Mouse (Mus musculus): Measurements from ENCODE around the gene Cfap54.

Gene Cfap54

DNA sequence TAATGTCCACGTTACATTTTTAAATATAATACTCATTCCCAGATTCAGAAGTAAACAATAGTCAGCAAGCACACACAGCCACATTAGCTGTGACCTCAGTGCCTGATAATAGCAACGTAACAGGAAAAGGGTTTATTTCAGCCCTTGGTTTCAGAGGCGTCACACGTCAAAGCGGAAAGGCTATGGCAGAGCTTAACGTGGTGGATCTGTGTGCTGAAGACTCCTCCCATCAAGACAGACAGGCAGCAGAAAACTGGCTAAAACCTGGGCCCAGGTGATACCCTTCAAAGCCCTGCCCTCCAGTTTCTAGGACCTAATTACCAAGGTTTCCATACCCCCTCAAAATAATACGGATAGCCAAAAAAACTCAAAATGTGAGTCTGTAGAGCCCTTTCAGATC is 16.0 kb upstream of the Cfap54 start:
- DNase-seq (ENCODE audit: low spot score): no peak

DNA sequence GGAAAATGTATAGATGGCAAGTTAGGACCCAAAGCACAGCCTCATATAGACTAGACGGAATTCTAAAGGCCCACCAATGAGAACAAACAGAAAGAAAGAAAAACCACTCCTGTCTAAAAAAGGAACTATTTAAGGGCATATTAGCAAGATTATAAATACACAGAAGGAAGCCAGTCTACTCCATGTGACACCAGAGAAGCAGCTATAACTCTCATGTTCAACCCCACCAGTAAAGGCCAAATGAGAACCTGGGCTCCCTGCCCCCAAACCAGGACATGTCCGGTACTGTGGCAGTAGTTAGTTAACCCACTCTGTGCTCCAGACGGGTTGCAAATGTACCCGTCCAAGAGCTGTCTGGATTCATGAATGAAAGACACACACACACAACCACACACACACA is 14.4 kb upstream of the Cfap54 start:
- no peak for DNase-seq (ENCODE audit: low spot score)

DNA sequence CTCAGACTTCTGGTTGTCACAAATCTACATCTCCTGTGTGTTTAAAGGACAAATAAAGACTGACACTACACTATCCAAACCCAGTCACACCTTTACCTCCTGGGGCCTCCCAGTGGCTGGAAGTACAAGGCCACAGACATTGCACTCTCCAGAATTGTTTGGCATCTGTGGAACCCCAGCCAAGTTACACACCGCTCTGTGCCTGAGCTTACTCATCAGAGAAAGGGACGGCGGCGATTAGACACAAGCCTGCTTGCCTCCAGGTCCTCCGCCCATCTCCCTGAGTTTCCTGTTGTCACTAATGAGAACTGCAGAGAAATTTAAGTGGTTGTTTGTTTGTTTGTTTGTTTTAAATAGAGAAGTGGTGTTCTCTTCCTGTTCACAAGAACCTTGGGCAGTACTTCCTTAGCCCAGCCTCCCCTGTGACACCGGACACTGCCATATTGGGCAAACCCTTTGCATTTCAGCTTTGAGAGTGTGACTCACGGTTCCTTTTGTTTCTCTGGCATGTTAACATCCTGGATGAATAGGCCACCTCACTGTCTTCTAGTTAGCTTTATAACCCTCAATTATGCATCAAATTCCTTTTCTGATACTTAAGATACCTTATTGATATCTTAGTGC is 13.7 kb upstream of the Cfap54 start:
- no peak for DNase-seq (ENCODE audit: low spot score)

DNA sequence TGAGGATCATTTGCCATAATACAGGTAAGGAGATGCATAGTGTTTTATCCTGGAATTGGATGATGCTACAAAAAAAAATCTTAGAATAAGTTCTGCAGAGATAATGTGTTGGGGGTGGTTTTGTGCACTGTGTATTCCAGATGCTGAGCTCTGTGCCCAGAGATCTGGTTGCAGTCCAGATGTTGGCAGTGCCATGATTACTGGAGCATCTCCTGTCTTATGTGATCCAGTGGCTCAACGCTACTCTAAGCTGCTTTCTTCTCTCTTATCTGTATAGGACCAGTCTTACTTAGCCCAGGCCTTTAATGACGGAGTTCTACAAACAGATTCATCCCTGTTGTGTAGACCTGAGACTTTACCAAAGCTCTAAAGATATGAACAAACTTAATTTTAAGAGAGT is 10.5 kb upstream of the Cfap54 start:
- DNase-seq (ENCODE audit: low spot score): no peak

DNA sequence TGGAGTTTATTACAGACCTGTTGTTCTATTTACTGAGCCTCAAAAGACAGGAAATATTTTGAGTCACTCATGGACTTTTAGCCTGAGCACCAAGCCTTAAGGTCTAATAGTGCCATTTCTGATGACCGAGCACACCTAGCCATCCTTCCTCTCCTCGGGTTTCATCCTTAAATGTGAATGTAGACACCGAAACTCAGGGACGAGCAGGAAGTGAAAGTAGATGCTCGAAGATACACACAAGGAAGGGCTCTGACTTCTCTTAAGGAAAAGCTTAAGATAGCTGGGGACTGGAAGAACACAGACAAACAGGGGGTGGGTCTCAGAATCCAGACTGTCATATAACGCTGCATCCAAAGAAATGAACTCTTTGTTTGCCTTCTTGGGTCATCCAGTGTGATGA is 8.8 kb upstream of the Cfap54 start:
- DNase-seq (ENCODE audit: low spot score): no peak

DNA sequence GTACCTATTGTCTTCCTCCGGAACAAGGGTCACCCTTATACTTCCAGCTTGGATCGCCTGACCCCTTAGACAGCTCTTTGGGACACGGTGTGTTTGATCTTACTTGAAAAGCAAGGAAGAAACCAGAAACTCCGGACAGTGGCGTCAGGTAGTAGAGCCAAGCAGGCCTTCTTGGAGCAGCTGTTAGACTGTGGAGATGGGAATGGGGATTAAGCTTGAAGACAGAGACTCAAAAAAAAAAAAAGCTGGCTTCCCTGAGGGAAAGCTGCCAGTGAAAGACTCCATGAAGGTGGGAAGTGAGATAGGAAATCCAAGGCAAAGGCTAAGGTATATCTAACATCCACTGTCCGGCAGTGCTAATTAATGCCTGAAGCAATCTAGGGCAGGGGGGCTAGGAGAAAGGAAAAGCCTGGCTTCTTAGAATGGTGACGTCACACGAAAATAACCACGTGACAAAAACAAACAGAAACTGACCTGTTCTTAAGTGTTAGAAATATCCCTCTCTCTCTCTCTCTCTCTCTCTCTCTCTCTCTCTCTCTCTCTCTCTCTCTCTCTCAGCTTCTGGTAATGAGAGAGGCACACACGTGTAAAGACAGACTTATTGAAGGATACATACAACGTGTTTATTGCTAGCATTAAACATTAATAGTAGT is 7.1 kb upstream of the Cfap54 start:
- DNase-seq (ENCODE audit: low spot score): no peak

DNA sequence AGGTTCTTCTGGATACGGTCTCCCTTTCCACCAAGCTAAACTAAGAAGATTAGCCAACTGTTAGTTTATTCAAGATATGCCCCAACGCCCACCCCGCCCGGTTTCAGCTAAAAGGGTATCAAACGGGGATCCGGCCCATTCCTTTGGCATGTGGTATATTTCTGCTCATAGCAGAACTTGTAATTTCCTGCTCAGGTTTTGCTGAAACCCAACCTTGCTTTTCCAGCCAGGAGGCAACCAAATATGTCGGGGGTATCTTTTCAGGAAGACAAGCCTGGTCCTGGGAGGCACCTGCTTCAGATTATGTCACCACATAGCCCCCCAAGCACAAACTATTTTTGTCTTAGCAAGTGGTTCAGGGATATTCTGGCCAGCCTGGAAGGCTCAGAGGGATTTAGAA is 6.1 kb upstream of the Cfap54 start:
- DNase-seq (ENCODE audit: low spot score): no peak

DNA sequence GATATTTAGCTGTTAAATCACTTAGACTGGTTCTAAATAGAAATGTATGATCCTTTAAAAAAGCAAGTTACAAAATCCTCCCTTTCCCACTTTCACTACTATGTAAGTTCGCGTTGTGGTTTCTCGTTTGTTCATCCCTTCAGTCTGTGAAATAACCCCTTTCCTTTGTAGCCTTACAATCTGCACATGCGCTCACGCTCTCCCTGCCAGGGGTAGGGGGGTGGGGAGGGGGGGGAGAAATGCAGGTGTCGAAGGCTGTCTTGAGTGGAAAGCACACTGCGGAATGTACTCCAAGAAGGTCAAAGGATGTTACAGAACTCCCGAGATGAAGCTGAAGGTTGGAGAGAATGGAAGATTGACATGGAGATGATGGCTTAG is 2.5 kb upstream of the Cfap54 start:
- no peak for DNase-seq (ENCODE audit: low spot score)

DNA sequence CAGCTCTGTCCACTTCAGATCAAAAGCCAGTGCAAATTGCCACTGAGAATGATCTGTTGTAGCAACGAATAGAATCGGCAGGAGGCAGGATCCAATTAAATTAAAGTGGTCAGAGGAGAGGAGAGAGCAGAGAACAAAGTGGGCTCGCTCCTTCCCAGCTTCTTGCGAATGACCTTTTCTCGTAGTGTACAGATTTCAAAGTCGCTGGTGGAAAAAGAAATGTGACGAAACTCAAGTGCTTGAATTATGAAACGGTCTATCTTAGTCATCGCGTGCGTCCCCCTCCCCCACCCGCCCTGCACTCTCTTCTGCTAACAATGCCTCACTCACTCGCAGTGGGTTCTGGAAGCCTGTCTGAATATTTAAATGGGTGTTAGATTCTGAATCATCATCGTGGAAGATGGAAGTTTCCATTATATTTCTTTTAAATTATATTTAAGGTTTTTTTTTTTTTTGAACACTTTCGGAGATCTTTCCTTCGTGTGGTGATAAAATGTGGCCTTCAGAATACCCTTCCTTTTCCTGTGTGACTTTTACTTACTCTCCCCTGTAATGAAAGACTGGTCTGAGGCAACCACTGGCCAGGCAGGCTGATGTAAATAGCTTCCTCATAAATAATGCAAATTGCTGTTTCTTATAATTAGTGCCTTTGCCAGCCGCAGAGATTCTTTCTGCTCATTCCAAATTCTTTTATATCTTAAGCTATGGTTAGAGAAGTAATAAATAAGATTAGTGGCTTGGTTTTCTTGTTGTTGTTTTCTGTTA is 2.0 kb upstream of the Cfap54 start:
- no peak for DNase-seq (ENCODE audit: low spot score)

DNA sequence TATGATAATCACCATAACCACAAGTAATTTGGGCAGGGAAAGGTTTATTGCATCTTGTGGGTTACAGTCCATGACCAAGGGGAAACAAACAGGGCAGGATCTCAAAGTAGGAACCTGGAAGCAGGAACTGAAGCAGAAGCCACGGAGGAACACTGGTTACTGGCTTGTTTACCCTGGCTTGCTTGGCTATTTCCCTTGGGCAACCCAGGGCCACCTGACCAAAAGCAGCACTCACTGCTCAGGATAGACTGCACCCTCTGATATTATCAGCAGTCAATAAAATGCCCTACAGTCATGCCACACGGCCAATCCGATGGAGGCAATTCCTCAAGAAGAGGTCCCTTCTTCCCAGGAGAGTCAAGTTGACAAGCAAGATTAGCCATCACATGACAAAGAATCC is 1.9 kb downstream of the Cfap54 start:
- no peak for DNase-seq (ENCODE audit: low spot score)

DNA sequence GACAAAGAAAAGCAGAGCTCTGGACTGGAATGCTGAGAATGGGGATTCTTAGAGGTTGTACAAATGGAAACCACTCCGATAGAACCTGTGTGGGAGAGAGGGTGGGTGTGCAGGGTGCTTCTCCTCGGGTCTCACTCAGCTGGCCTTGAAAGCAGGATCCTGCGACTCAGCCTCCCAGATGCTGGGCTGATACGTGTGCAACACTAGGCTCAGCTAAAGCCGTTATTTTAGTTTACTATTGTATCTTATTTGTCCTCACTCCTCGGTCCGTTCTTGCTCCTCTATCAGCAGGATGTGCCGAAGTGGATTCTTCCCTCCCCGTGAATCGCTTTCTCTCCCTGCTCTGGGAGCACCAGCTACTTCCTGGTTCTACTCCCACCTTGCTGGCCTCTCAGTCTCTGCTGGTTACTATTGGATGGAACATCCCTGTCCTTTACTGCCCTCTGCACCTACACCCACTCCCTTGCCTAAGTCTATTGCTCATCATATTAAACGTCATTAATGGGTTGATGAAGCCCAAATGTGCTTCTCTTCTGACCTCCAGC is 3.4 kb downstream of the Cfap54 start:
- DNase-seq (ENCODE audit: low spot score): no peak

DNA sequence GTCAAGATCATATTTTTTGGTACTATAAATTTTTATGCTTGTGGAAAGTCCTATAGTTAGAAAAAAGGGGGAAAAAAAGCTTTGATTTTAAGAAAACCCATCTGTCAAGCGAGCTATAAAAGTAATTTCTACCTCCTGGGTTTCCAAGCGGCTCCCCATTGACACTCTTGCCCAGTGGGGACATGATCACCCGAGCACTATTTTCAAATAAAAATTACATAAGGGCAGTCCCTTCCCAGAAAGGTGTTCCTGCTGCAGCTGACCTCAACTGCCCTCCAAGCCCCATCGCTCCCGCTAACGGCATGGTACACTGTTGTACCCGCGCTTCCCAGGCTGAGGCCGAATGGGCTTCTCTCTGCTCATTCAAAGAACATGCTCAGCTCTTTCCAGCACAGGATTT is 5.0 kb downstream of the Cfap54 start:
- DNase-seq (ENCODE audit: low spot score): no peak

DNA sequence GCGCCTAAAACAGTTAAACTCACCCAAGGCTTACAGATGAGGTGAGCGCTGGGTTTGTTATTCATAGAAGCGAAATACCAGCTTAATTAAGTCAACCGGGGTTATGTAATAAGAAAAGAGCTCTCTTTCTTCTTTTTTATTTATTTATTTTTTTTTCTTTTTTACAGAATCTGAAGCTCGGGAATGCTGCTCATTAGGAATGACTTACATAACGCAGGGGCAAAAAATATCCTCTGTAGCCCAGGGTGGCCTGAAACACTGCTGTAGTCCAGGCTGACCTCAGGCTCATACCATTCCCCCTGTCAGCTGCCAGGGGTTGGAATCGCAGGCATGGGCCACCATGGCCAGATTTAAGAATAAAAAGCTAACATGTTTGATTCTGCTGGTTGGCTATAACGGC is 5.6 kb downstream of the Cfap54 start:
- DNase-seq (ENCODE audit: low spot score): no peak

DNA sequence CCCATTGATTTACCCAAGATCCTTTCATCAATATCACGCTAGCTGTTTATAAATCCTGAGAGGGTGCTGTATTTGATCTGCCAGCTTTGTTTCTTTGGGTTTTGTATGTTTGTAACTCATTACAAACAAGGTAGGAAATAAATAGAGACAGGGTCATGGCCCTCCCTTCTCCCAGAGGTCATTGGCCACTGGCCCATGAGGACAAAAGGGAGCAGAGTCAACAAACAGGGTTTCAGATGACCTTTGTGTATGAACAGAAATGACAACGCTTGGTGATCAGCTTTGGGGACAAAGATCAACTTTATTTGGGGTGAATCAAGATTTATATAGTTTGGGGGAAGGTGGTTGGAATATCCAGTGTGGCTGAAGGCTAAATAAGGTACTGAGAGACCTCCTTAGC is 8.6 kb downstream of the Cfap54 start:
- DNase-seq (ENCODE audit: low spot score): no peak

DNA sequence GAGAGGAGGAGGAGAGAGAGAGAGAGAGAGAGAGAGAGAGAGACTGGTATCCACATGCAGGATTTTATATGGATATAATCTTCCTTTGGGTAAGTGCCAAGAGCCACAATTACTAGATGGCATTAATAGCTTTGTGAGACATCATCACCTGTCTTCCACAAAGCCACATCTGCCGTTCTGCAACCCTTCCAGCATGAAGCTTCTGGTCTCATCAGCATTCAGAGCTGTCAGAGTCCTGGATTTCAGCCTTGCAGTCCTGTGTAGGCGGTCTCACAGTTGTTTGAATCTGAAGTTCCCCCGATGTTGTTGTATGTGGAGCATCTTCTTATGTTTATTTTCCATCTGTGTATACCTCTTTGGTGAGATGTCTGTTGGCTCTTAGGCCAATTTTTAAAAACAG is 9.7 kb downstream of the Cfap54 start:
- DNase-seq (ENCODE audit: low spot score): no peak

DNA sequence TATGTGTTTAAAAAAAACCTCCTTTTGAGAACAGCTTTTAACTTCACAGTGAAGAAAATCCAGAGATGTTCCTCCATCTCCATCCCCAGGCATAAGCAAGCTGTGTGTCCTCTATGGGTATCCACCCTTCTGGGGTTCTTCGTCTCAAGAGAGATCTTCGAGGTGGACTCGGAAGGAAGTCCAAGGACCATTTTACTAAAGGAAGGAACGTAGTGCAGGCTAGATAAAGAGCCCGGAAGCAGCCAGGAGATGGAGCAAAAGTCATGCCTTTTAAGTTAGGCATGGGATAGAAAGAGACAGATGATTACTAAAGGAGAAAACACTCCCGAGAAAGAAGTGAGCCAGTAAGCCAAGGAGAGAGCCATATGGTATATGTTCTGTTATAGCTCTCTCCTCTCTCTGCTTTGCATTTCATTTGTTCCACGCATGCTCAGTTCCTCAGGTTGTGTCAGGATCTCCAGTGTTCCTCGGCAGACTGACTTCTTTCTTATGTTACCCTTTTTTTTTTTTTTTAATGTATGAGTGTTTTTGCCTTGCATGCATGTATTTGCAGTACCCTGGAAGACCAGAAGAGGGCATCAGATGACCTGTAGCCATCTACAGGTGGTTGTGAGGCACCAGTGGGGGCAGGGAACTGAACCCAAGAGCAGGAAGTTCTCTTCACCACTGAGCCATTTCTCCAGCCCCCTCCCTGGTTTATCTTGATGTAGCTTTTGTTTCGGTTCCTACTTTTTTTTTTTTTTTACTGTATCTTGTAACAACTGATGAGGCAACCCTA is 11.1 kb downstream of the Cfap54 start:
- peak; percentile 62 for DNase-seq (ENCODE audit: low spot score)

DNA sequence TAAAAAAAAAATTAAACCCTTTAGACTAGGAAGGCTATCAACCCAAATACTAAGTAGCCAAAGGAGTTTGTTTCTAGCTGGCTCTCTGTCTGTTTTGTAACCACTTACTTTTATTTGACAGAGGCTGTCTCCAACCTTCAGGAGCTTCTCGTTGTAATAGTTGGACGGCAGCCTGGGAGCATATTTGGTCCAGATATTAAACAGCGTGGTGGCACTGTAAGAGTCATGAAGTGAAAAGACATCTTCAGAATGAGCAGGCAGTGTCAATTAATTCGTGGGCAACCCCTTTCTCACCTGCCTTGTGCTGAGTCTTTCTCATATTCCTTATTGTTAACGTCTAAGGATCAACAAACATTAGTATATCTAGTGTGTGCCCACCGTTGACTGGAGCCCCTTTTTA is 11.7 kb downstream of the Cfap54 start:
- no peak for DNase-seq (ENCODE audit: low spot score)

DNA sequence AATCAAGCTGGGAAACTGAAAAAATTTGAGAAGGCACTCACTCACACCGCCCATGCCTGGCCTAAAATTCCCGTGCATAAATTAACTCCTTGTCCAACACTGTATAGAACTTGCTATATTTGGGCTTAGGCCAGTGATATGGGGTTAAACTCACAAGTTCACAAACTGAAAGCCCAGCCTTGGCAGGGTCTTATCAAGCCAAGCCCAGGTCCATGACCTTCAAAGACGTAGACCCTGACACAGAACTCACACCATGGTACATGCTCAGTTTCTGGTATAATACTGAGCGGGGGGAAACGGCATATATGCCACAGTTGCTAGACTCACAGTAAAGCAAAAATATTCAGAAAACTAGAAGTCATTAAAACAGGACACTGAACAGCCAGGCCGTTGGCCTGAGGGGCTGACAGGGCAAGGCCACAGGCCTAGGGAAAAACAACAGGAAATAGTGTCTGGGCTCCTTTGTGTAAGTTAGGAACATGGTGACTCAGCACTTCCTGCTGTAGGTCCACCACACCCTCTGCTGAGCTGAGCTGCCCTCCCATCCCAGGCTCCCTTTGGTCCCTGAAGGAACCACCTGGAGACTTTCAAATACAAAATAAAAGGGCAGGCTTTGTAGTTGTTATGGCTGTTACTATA is 12.3 kb downstream of the Cfap54 start:
- no peak for DNase-seq (ENCODE audit: low spot score)

DNA sequence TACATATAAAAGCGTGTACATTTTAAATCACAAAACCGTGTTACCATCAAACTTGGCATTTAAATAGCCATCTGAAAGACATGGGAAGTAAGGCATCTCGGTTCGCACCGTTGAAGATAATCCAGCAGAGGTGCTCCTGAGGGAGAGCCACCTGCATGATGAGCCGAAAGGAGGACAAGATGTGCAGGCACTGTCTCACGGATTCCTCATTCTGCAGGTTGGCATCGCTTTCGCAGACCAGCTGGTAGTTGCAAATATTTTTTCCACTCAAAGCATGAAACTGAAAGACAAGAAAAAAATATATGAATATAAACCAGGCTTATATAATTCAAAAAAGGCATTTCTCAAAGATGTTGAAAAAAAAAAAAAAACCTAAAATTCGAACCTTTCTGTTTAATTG is 16.4 kb downstream of the Cfap54 start:
- DNase-seq (ENCODE audit: low spot score): no peak

DNA sequence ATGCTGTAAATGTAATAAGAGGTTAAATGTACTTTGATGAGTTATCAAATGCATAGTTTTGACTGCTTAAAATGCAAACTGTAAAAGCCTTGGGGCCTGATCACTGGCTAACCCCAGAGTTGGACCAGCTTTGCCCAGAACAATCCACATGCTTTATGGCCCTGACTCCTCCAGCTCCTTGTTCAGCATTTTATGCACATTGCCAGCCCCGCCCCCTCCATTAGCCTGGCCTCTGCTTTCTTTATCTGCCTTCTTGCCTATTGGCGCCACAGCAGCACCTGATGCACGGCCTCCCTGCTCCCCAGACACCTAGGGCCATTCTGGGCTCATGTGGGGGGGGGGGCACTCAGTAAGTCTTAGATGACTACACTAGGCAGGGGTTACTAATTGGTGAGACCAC is 17.8 kb downstream of the Cfap54 start:
- no peak for DNase-seq (ENCODE audit: low spot score)

DNA sequence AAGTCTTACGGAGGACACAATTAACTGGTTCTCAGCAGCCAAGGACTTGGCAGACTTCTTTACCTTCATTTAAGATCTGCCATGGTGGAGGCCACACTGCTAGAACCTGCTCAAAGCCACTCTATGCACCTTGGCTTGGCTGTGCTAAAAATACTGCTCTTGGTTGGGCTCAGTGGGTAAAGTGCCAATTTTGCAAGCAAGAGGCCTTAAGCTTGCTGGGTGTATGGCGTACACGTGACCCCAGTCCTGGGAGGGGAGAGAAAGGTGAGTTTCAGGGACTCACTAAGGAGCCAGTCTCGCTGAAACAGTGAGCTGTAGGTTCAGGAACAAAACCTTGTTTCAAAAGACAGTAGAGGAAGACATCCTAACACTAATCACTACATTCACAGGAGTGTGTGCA is 19.0 kb downstream of the Cfap54 start:
- DNase-seq (ENCODE audit: low spot score): no peak

DNA sequence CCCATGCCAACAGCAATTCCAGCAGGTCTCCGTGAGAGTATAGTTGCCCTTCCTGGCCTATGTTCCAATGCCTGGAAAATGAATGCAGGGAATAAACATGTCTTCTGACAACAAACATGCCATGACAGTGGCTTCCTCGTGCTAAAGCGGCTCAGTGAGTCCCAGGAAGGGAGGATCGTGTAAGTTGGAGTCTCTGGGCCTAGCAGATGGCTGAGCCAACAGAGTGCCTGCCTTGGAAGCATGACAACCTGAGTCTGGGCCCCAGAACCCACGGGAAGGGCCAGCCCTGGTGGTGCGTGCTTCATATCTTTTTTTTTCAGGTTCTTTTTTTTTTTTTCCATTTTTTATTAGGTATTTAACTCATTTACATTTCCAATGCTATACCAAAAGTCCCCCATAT is 27.6 kb downstream of the Cfap54 start:
- no peak for DNase-seq (ENCODE audit: low spot score)
